Mouse (Mus musculus): ENCODE measurements around the gene Fignl2.

Fignl2 gene

GRCm38 (mm10) chr15:101103605-101104304 is 25.4 kb upstream of the Fignl2 start:
- H3K36me3 ChIP-seq (ENCODE audit: control insufficient read depth, insufficient read depth, low read length, poor library complexity, severe bottlenecking) = no peaks in the 10 kb centered on the region
- no peak for DNase-seq (ENCODE audit: low read depth, low spot score)
- no peaks in the 10 kb centered on the region for H3K27me3 ChIP-seq (ENCODE audit: control insufficient read depth, insufficient read depth, low read length, poor library complexity, severe bottlenecking)

- Histone ChIP-seq H3K36me3 (ENCODE audit: control insufficient read depth, insufficient read depth, low read length, poor library complexity, severe bottlenecking) (no peaks in the 10 kb centered on the region), H3K27me3 (ENCODE audit: control insufficient read depth, insufficient read depth, low read length, poor library complexity, severe bottlenecking) (no peaks in the 10 kb centered on the region)
- DNase-seq (ENCODE audit: low read depth, low spot score) = no peak
These were observed 22.6 kb upstream of the Fignl2 start for GRCm38 (mm10) chr15:101100996-101101395.

- DNase-seq (ENCODE audit: low read depth, low spot score) = no peak
- no peaks in the 10 kb centered on the region for H3K36me3 ChIP-seq (ENCODE audit: control insufficient read depth, insufficient read depth, low read length, poor library complexity, severe bottlenecking)
- H3K27me3 ChIP-seq (ENCODE audit: control insufficient read depth, insufficient read depth, low read length, poor library complexity, severe bottlenecking) = no peaks in the 10 kb centered on the region
These were observed 19.8 kb upstream of the Fignl2 start for GRCm38 (mm10) chr15:101097985-101098651.

GRCm38 (mm10) chr15:101095392-101095791 is 17.0 kb upstream of the Fignl2 start:
- DNase-seq (ENCODE audit: low read depth, low spot score) = no peak
- H3K27me3 ChIP-seq (ENCODE audit: control insufficient read depth, insufficient read depth, low read length, poor library complexity, severe bottlenecking) = no peaks in the 10 kb centered on the region
- H3K36me3 ChIP-seq (ENCODE audit: control insufficient read depth, insufficient read depth, low read length, poor library complexity, severe bottlenecking) = no peaks in the 10 kb centered on the region

GRCm38 (mm10) chr15:101094979-101095378 is 16.6 kb upstream of the Fignl2 start:
- H3K36me3 ChIP-seq (ENCODE audit: control insufficient read depth, insufficient read depth, low read length, poor library complexity, severe bottlenecking) = no peaks in the 10 kb centered on the region
- no peak for DNase-seq (ENCODE audit: low read depth, low spot score)
- no peaks in the 10 kb centered on the region for H3K27me3 ChIP-seq (ENCODE audit: control insufficient read depth, insufficient read depth, low read length, poor library complexity, severe bottlenecking)

GRCm38 (mm10) chr15:101093988-101094387 is 15.6 kb upstream of the Fignl2 start:
- no peak for DNase-seq (ENCODE audit: low read depth, low spot score)
- Histone ChIP-seq H3K27me3 (ENCODE audit: control insufficient read depth, insufficient read depth, low read length, poor library complexity, severe bottlenecking) (no peaks in the 10 kb centered on the region), H3K36me3 (ENCODE audit: control insufficient read depth, insufficient read depth, low read length, poor library complexity, severe bottlenecking) (no peaks in the 10 kb centered on the region)

- Histone ChIP-seq H3K27me3 (ENCODE audit: control insufficient read depth, insufficient read depth, low read length, poor library complexity, severe bottlenecking) (no peaks in the 10 kb centered on the region), H3K36me3 (ENCODE audit: control insufficient read depth, insufficient read depth, low read length, poor library complexity, severe bottlenecking) (no peaks in the 10 kb centered on the region)
- DNase-seq (ENCODE audit: low read depth, low spot score) = no peak
These were observed 14.7 kb upstream of the Fignl2 start for GRCm38 (mm10) chr15:101092829-101093648.

GRCm38 (mm10) chr15:101092121-101092828 is 13.9 kb upstream of the Fignl2 start:
- Histone ChIP-seq H3K36me3 (ENCODE audit: control insufficient read depth, insufficient read depth, low read length, poor library complexity, severe bottlenecking) (no peaks in the 10 kb centered on the region), H3K27me3 (ENCODE audit: control insufficient read depth, insufficient read depth, low read length, poor library complexity, severe bottlenecking) (no peaks in the 10 kb centered on the region)
- DNase-seq (ENCODE audit: low read depth, low spot score) = no peak

GRCm38 (mm10) chr15:101091551-101091950 is 13.2 kb upstream of the Fignl2 start:
- Histone ChIP-seq H3K36me3 (ENCODE audit: control insufficient read depth, insufficient read depth, low read length, poor library complexity, severe bottlenecking) (no peaks in the 10 kb centered on the region), H3K27me3 (ENCODE audit: control insufficient read depth, insufficient read depth, low read length, poor library complexity, severe bottlenecking) (no peaks in the 10 kb centered on the region)
- no peak for DNase-seq (ENCODE audit: low read depth, low spot score)

- DNase-seq (ENCODE audit: low read depth, low spot score) = no peak
- H3K27me3 ChIP-seq (ENCODE audit: control insufficient read depth, insufficient read depth, low read length, poor library complexity, severe bottlenecking) = no peaks in the 10 kb centered on the region
- no peaks in the 10 kb centered on the region for H3K36me3 ChIP-seq (ENCODE audit: control insufficient read depth, insufficient read depth, low read length, poor library complexity, severe bottlenecking)
These were observed 9.9 kb upstream of the Fignl2 start for GRCm38 (mm10) chr15:101088291-101088690.

- Histone ChIP-seq H3K27me3 (ENCODE audit: control insufficient read depth, insufficient read depth, low read length, poor library complexity, severe bottlenecking) (no peaks in the 10 kb centered on the region), H3K36me3 (ENCODE audit: control insufficient read depth, insufficient read depth, low read length, poor library complexity, severe bottlenecking) (no peaks in the 10 kb centered on the region)
- DNase-seq (ENCODE audit: low read depth, low spot score) = no peak
These were observed 8.6 kb upstream of the Fignl2 start for GRCm38 (mm10) chr15:101086956-101087355.

GRCm38 (mm10) chr15:101086451-101086850 is 8.1 kb upstream of the Fignl2 start:
- no peak for DNase-seq (ENCODE audit: low read depth, low spot score)
- H3K27me3 ChIP-seq (ENCODE audit: control insufficient read depth, insufficient read depth, low read length, poor library complexity, severe bottlenecking) = 0 out of 2 replicates have a peak, but pooled peaks cover 2% of the 10 kb centered on the region
- no peaks in the 10 kb centered on the region for H3K36me3 ChIP-seq (ENCODE audit: control insufficient read depth, insufficient read depth, low read length, poor library complexity, severe bottlenecking)

- Histone ChIP-seq H3K27me3 (ENCODE audit: control insufficient read depth, insufficient read depth, low read length, poor library complexity, severe bottlenecking) (0 out of 2 replicates have a peak, but pooled peaks cover 2% of the 10 kb centered on the region), H3K36me3 (ENCODE audit: control insufficient read depth, insufficient read depth, low read length, poor library complexity, severe bottlenecking) (no peaks in the 10 kb centered on the region)
- no peak for DNase-seq (ENCODE audit: low read depth, low spot score)
These were observed 6.1 kb upstream of the Fignl2 start for GRCm38 (mm10) chr15:101084499-101084898.

- Histone ChIP-seq H3K36me3 (ENCODE audit: control insufficient read depth, insufficient read depth, low read length, poor library complexity, severe bottlenecking) (no peaks in the 10 kb centered on the region), H3K27me3 (ENCODE audit: control insufficient read depth, insufficient read depth, low read length, poor library complexity, severe bottlenecking) (0 out of 2 replicates have a peak, but pooled peaks cover 2% of the 10 kb centered on the region)
- no peak for DNase-seq (ENCODE audit: low read depth, low spot score)
These were observed 3.9 kb upstream of the Fignl2 start for GRCm38 (mm10) chr15:101082236-101082635.
